Mouse (Mus musculus) left cerebral cortex, adult 18-20 months (tissue): ENCODE data around the gene Ccdc170. TPM values are rescaled to one million over a fixed set of nuclear protein-coding genes. Genes with fewer than 3 reads are reported as not detected.
A peak's percentile ranks its signal among the peaks of the same experiment; 100 is the strongest.

Source experiments
- DNase-seq, 2 experiments: peaks; one replicate each; pipeline ENCODE4 v3.0.0; 2021 to 2022; ENCODE audit warnings: low spot score in 2 of 2, mixed read lengths in 1 of 2
- total RNA-seq, 2 experiments: library from RNA; stranded (reverse); gene quantifications; 2 replicates each; pipeline ENCODE4 v1.2.3; 2021

Gene Ccdc170
- total RNA-seq, 2 experiments from 2014 or later: 0.47 to 0.98 TPM

- DNase-seq: no peak
Observed at GRCm38 (mm10) chr10:4520394-4521102, 38.2 kb downstream of the Ccdc170 start.

DNA sequence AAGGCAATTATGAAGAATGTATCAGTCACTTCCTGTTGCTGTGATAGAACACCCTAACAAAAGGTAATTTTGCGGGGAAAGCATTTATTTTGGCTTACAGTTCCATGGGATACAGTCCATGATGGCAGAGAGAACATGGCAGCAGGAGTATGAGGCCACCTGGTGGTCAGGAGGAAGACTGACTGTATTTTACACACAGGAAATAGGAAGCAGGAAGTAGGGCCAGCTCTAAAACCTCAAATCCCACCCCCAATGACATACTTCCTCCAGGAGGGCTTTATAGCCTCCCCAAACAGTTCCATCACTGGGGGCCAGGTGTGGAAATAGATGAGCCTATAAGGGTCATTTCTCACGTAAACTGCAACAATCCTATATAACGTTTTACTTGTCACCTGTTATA is 39.8 kb downstream of the Ccdc170 start:
- no peak for DNase-seq

- DNase-seq: no peak
Observed at GRCm38 (mm10) chr10:4523078-4523477, 40.8 kb downstream of the Ccdc170 start.

DNA sequence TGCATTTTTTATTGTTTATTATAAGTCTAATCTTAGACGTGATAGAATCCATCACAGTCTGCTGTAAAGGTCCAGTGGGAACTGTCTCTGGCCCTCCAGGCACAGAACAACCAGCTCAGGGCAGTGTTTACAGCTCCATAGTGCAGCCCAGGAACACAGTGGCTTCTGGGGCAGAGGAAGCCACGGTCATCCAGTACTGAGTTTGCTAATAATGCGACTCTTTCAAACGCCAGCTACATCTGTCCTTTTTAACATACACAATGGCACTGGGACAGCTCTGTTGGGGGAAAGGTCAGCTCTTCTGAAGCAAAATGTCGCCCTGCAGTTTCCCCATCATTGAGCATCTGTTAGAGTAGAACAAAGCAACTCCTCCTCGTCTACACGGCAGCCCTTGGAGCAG is 45.7 kb downstream of the Ccdc170 start:
- no peak for DNase-seq

DNA sequence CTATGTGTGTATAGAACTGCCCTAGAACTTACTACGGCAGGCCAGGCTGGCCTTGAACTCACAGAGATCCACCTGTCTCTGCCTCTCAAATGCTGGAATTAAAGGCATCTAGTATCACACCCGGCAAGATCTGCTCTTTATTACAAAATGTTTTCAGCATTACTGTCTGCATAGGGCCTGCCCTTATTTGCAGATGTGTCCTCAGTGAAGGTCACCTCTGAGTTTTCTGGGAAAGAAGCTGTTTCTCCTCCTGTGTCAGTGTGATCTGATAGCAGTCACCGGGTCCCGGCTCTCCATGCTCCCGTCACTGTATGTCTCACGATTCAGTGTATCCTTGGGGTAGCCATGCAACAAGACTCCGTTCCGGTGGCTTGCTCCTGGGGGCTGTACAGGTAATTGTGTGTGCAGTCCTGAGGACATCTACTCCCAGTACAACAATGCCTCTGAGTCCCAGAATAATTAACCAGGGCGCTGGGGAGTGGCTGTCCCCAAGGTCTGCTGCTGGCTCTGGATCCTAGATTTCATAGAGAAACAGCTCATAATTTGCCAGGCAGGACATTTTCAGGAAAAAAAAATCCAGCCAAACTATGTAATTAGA is 48.4 kb downstream of the Ccdc170 start:
- no peak for DNase-seq

DNA sequence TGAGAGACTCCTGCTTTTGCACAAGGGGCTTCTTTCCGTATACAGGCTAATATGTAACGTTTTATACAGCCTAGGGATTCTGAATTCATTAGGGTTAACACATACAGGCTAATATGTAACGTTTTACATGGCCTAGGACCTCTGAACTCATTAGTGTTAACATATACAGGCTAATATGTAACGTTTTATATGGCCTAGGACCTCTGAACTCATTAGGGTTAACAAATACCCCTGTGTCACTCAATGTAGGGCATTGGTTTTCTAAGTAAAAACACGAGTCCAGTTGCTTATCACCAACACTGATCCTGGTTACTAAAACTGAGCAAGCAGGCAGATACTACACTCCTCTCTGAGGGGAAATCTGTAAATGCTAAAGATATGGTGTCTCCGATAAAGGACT is 49.6 kb downstream of the Ccdc170 start:
- DNase-seq: no peak

DNA sequence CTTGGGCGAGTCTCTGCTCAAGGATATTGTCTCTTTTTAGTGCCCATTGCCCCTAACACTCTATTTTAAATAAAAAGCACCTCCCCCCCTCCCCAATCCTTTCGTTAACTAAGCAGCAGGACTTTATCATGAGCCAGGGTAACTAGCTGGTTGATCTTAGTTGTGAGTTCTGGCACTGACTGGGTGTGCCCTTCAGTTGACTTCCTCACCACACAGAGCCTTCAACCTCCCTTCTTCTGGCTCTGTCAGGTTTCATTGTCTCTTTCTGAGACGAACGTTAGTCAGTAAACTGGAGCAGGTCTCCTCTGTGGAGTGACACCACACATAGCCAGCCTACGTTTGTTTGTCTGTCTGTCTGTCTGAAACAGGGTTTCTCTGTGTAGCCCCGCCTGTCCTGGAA is 50.4 kb downstream of the Ccdc170 start:
- DNase-seq: no peak

DNA sequence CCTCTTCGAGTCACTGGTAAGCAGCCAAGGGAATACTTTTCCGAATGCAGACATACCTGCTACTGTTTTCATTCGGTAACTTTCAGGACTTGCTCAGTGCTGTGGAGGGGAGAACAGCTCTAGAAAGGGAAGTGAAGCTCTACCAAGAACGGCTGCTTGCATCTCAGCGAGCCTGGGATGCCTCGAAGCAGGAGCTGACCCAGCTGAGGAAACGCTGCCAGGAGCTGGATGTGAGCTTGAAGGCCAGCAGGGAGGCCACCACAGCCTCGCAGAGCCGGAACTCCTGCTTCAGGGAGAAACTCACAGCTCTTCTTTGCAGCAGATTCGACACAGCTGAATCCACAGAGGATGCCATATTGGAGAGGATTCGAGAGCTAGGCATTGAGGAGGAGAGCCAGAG is 51.6 kb downstream of the Ccdc170 start:
- no peak for DNase-seq

DNA sequence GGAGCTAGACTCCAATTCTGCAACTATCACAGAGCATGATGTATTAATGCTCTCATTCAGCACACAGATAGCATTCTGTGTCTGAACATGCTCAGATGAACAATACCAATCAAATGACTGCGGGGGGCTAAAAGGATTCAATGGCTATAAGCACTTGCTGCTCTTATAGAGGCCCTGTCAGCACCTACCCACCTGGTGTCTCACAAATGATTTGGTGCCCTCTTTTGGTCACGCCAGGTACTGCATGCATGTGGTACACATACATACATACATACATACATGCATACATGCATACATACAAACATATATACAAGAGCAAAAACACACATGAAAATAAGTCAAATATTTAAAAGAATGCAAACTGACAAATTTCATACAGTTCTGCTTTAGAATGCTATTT is 63.2 kb downstream of the Ccdc170 start:
- no peak for DNase-seq

DNA sequence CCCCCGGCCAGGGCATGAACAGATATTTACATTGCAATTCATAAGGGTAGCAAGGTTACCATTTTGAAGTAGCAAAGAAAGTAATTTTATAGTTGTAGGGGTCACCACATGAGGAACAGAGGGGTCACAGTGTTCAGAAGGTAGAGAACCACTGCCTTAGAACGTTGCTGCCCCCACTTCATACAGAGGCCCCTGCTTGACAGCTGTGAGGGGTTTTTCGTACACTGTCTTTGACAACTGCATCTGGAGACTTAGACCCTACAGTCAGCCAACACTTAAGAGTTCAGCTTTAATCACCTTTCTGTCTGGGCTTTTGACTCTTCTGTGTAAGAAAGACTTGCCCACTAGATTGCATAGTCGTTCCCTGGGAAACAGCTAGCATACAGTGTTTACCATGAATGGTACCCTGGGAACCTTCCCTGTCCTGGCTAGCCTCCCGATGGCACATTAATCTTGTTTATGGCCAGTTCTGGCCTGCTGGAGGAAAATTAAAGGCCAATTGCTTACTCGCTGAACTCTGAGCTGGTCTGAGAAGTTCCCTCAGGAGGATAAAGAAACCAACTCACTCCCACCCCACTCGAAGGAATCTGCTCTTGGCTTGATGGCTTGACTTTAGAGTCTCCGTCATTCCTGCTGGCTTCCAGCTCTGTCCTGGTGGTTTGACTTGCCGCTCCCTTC is 71.3 kb downstream of the Ccdc170 start:
- DNase-seq: no peak

DNA sequence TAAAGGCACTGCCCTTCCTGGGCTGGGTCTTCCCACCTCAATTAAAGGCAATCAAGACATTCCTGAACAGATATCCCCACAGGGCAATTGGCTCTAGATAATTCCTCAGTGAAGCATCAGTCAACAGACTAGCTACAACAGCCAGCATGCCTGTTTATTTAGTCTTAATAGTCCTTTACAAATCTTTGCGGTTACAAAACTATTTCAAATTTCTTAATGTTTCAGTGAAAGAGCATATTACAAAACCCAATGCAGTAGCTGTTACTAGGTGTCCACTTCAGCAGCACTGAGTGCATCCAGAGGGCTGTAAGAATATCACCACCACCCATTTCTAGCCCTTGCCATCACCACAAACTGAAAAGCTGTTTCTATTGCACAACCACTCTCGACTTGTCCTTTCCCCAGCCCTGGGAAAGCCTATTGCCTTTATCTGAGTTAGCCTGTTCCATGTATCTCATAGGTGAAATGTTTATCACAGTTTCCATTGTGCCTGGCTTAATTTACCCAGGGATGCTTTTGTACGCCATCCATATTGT is 74.6 kb downstream of the Ccdc170 start:
- DNase-seq: no peak

DNA sequence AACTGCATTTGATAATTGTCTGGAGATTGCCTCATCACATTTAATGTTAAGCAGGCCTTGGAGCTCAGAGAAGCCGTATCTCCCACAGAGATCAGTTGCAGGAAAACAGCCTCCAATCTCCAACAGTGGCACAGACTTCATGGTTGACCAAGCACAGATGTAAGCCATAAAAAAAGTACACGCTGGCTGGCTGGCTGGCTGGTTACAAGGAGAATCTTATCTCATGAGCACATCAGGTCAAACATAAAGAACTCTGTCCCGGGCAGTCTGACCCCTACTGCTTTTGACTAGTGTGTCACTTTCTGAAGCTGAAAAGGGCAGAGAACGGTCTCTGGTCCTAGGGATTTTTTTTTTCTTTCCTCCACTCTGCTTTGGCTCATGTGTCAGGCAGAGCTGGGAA is 76.8 kb downstream of the Ccdc170 start:
- no peak for DNase-seq

GRCm38 (mm10) chr10:4565148-4565547 is 82.8 kb downstream of the Ccdc170 start:
- no peak for DNase-seq

DNA sequence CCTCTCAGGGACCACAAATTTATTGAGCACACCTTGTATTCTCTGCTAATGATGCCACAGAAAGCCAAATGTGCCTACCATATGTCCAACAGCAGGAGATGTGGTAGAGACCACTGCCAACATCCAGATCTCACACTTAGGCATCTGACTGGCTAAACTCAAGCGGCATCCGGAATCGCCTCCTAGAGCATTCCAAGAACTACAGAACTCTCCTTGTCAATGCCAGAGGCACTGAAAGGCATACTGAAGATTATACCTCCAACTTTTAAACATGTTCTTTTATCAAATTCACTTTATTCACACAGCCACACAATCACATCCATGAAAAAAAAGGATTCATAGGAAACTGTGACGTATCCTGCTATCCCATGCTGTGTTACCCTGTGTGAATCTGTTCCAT is 88.5 kb downstream of the Ccdc170 start:
- DNase-seq: no peak

GRCm38 (mm10) chr10:4571304-4571703 is 89.0 kb downstream of the Ccdc170 start:
- DNase-seq: no peak

- no peak for DNase-seq
Observed at GRCm38 (mm10) chr10:4581905-4582304, 99.6 kb downstream of the Ccdc170 start.

- no peak for DNase-seq
Observed at GRCm38 (mm10) chr10:4586691-4587090, 104.4 kb downstream of the Ccdc170 start.

DNA sequence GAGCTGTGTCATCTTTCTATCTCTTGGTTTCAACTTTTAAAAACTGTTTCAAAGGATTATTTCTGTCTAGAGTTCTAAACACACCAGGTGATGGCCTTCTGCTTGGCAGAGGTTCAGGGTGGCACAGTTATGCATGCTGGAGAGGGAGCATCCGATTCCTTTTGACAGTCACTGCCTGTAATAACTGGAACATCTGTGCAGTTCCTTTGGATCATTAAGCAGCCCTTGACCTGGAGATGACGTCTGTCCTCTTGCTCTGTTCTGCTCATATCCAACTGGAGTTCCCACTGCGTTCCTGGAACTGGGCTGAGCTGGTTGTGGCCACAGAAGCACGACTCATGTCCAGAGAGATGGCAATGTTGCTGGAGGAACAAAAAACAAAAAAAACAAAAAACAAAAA is 107.3 kb downstream of the Ccdc170 start:
- DNase-seq: no peak

- no peak for DNase-seq
Observed at GRCm38 (mm10) chr10:4590956-4591355, 108.7 kb downstream of the Ccdc170 start.

GRCm38 (mm10) chr10:4593828-4594227 is 111.5 kb downstream of the Ccdc170 start:
- DNase-seq: no peak

DNA sequence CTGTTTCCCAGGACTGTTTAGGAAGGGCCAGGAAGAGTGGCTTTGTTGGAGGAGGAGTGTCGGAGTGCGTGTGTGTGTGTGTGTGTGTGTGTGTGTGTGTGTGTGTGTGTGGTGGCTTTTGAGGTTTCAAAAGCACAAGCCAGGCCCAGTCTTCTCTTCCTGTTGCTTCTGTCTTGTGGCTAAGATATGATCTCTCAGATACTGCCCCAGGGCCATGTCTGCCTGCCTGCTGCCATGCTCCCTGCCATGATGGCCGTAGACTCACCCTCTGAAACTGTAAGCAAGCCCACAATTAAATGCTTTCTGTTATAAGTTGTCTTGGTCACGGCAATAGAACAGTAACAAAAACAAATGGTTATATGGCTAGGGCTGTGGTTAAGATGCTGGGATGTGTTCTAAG is 114.9 kb downstream of the Ccdc170 start:
- no peak for DNase-seq

- peak; percentile 48 to 64 for DNase-seq
Observed at GRCm38 (mm10) chr10:4598244-4598842, 116.0 kb downstream of the Ccdc170 start.
